Mouse (Mus musculus) urinary bladder, postnatal 4 days (tissue): ENCODE measurements at regions not wholly inside any gene's neighbourhood (a gene's known extent, or its start where the extent isn't known, plus 50 kb on each side); places are given as distances from the start of the nearest gene placed in this dataset.

Source experiments
- DNase-seq, 2 experiments: peaks; one replicate each; pipeline ENCODE4 v3.0.0; 2021 to 2022; ENCODE audit warnings: low spot score in 2 of 2

DNA sequence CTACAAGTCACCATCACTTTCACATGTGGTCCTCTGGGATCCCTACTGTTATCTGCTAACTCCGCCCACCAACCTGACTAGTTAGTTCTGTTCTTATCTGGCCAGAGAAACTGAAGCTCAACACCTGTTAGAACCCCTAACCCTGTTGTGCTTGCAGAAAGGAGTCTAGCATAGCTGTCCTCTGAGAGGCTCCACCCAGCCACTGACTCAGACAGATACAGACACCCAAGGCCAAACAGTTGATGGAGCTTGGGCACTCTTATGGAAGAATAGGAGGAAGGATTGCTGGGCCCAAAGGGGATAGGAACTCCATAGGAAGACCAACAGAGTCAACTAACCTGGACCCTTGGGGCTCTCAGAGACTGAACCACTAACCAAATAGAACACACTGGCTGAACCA lies 55.2 kb upstream of the A230072I06Rik start:
- no peak for DNase-seq
